Mouse (Mus musculus) cerebellum, adult 8-10 months (tissue): ENCODE measurements around the gene Kcnip2.
"Not testable (repeated sequence)": the region's sequence is repeated elsewhere in the genome, so short reads cannot be mapped to it uniquely, and the experiment has no call there.

Experiments
- DNase-seq: peaks from one replicate; pipeline ENCODE4 v3.0.0; 2022

Kcnip2 gene

GRCm38 (mm10) chr19:45811028-45811674, 4.7 kb downstream of the Kcnip2 start:
- no peak for DNase-seq

- DNase-seq = no peak
Observed at GRCm38 (mm10) chr19:45807732-45808131, 8.1 kb downstream of the Kcnip2 start.

DNA sequence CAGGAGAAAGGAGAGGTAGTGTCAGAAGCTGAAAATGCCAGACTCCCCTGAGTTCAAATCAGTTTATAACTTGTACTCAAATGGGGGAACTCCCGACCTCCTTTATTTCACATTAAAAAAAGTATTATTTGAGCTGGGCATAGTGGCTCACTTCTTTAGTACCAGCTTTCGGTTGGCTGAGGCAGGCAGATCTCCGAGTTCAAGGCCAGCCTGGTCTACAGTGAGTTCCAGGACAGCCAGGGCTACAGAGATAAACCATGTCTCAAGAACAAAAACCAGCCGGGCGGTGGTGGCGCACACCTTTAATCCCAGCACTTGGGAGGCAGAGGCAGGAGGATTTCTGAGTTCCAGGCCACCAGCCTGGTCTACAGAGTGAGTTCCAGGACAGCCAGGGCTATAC, 10.0 kb downstream of the Kcnip2 start:
- DNase-seq = not testable (repeated sequence)

GRCm38 (mm10) chr19:45804593-45805368, 11.1 kb downstream of the Kcnip2 start:
- no peak for DNase-seq

DNA sequence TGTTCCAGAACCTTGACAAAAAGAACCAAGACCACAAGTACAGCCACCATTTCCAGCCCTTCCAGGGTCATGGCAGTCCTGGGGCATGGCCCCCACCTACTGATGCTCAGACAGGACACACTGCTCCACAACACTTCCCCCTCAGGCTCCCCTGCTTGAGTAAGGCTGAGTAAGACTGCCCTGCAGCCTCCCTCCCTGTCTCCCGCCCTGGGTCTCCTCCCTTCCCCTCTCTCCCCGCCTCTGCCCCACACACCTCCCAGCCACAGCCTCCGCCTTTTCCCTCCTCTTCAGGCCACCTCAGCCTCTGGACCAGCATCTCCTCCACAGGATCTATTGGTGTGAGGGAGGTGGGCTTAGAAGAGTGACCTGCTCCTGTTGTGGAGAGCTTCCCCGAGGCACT, 12.5 kb downstream of the Kcnip2 start:
- no peak for DNase-seq

- DNase-seq = no peak
Observed at GRCm38 (mm10) chr19:45802702-45803101, 13.2 kb downstream of the Kcnip2 start.

GRCm38 (mm10) chr19:45796879-45797278, 19.0 kb downstream of the Kcnip2 start:
- DNase-seq = no peak

DNA sequence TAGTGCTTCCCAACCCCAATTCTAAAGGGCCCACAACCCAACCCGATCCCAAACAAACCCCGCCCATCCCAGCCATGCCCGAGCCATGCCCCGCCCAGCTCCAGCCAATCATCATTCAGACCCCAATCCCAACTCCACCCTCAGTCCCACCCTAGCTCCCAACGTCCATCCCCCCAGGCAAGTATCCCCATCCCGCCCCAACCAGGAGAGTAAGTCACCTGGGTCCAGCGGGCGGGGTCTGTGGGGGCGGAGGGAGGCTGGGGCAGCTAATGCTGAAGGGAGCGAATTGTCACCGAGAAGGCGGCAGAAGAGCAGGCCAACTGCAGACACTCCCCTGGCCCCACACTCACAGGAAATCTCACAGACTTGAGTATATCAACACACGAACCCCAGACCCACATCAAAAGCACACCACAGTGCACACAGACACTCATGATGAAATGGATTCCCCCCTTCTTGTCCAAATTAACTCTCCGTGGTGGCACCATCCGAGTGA, 19.8 kb downstream of the Kcnip2 start:
- no peak for DNase-seq

GRCm38 (mm10) chr19:45795406-45795944, 20.4 kb downstream of the Kcnip2 start:
- DNase-seq = no peak

DNA sequence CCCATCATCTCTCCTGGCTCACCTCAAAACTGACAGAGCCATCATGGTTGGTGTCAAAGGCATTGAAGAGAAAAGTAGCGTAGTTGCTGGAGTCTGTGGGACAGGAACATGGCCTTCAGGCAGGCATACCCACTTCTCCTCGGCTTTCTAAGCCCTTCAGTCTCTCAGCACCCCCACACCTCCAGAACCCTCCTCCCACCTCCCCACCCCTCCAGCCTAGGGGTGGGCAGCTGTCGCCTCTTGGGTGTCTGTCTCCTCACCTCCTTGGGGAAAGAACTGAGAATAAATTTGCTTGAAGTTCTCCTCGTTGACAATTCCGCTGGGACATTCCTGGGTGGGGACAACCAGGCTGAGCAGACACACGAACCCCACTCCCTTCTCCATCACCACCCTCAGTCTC, 21.1 kb downstream of the Kcnip2 start:
- no peak for DNase-seq

DNA sequence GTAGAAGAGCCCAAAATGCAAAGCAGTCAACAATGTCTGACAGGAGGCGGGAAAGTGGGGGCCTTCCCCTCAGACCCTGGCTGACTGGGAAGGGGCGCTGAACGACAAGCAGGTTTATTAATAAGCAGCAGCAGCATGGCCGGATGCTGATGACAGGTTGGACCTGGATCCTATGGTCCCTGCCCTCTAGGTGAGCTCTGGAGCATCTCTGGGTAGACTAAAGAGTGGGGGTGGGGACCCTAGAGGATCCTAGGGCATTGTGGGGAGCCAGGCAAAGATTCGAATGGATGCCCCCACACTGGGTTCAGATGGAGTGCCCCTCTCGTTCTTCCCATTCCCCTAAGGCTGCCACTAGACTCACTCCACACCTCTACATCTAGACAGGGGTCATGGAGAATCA, 23.5 kb downstream of the Kcnip2 start:
- DNase-seq = no peak

DNA sequence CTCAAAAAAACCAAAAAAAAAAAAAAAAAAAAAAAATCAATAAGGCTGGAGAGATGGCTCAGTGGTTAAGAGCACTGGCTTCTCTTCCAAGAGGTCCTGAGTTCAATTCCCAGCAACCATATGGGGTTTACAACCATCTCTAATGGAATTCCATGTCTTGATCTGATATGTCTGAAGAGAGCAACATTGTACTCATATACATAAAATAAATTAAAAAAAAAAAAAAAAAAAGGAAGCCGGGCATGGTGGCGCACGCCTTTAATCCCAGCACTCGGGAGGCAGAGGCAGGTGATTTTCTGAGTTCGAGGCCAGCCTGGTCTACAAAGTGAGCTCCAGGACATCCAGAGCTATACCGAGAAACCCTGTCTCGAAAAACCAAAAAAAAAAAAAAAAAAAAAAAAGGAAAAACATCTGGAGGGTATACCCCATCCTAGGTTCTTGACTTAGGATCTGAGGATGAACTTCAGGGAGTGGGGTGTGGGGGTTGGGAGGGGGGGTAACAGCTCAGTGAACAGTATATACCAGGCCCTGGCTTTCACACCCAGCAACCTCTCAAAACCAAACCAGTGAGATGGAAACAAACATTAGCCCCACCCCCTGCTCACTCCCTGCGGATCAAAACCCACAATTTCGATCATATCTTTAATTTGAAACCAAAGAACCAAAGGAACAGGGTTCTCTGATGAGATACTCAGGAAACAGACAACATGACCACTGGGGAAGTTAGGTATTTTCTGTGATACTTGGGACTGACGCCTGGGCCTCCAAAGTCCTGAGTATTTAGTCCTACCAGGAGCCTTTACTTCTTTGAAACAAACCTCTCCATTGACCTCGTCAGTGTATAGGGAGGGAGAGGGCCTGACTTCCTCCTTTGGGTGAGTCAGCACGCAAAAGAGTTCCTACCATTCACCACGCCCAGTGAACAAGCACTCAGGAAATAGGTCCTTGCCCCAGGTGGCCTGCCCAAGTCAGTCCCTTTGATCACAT, 25.7 kb downstream of the Kcnip2 start:
- no peak for DNase-seq

- DNase-seq = no peak
Observed at GRCm38 (mm10) chr19:45789365-45789764, 26.5 kb downstream of the Kcnip2 start.

DNA sequence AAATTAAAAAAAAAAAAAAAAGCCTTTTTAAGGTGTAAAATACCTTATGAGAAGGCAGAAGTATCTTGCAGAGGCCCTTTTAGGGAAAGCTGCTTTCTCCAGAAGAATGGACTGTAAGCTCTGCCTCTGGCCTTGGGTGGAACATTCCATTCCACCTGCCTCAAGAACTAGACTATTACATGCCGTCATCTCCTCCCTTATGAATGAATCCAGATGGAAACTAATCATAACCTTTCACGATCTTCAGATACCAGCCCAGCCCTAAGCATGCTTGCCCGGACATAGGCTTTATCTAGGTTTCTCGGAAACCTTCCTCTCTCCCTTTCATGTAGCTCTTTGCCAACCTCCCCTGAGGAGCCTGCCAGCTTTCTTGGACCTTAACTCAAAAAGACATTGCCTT, 27.5 kb downstream of the Kcnip2 start:
- DNase-seq = no peak

DNA sequence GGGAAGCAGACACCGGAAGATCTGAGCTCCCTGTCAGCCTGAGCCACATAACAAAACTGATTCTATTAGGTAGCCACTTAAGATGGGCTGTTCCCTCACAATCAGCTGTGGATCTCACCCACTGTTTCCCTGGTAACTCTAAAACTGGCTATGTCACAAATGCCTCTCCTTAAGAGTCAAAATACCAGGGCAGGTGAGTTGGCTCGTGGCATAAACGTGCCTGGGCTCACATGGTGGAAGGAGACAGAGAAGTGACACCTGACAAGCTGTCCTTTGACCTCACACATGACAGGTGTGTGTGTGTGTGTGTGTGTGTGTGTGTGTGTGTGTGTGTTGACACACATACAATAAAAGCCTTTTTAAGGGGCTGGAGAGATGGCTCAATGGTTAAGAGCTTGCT, 28.4 kb downstream of the Kcnip2 start:
- DNase-seq = no peak

DNA sequence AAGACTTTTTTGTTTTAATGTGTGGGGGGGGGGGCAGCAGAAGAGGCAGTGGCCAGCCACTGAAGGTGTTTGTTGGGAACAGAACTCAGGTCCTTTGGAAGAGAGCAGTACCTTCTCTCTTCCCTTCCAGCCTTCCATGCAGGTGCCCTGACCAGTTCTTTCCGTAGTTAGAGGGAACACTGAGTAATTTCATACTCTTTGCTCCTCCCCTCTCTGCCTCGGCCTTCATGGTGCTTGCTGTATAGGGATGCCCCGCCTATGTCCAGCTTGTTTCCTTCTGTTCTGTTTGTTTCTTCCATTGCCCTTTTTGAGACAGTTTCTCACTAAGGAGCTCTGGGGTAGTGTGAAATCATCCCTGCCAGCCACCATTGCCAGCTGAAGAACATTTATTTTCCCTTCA, 30.4 kb downstream of the Kcnip2 start:
- DNase-seq = no peak

GRCm38 (mm10) chr19:45783933-45784576, 31.8 kb downstream of the Kcnip2 start:
- DNase-seq = peak; percentile 26

DNA sequence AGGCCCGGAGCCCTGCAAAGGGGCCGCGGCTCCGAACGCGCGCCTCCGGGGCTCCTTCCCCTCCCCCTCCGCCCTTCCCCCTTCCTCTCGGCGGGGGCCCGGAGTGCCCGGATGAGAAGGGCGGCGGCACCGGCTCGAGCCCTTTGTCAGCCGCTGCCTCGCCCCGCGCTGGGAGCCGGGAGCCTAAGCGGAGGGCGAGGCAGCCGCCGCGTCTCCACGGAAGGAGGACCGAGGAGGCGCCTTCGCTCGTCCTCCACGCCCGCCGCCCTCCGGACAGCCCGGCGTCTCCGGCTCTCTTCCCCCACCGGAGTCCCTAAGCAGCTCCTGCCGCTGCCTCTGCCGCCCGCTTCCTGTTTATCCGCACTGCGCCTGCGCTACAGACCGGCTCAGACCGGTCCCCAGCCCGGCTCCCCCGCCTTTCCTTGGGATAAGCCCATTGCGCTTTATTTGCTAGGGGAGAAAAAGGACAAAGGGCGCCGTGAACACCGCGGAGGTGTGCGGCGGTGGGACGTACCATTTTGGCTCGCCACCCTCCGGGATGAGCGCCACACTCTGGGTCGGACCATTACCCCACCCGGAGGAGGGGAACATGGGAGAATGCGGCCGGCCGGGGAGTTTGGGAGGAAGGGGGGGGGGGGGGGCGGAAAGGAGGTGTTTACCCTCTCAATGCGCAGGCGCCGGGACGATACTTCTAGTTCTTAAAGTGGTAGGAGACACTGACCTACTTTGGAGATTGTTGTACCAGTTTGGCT, 32.5 kb downstream of the Kcnip2 start, which contains the start of gene Mgea5:
Gene Mgea5, minus strand, starts transcription at position 657 of the 752 bp plus-strand sequence.
- DNase-seq = peak; percentile 98

DNA sequence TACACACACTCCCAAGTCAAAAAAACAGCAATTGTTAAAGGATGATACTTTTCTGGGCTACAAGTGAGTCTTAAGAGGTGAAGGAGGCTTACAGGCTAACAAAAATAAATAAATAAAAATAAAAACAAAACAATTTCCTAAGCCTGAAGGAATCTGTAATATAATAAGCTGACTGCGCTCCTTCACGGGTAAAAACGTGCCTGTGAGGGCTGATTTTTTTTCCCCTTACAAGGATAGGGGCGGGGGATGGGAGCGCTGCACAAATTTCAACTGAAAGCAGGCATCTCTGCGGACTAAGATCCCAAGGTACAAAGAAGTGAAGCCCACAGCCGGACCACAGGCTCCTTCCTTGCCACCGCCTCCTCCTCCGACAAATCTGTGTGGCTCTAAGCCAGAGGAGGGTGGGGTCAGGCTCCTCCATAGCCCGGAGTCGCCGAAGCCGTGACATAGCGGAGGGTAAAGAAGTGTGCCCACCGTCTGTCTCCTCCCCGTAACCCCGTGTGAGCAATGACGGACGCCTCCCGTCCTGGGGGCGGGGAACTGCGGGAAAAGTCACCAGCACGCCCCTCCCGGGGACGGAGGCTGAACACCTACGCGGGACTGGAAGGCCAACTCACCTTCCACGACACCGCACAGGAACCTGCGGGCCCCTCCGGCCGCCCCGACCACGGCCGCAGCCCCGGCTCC, 33.4 kb downstream of the Kcnip2 start:
- DNase-seq = peak; percentile 61

DNA sequence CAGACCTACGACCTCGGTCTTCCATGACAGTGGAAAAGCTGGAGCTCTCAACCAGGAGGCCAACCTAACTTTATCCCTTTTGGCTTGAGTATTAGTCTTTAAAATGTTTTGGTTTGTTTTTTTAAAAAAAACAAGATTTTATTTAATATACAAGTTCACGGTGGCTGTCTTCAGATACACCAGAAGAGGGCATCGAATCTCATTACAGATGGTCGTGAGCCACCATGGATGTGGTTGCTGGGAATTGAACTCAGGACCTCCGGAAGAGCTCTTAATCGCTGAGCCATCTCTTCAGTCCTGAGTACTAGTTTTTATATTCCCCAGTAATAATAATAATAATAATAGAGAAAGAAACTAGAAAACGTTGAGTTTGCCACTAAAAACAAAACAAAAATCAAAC, 34.2 kb downstream of the Kcnip2 start:
- no peak for DNase-seq
